Mouse (Mus musculus) lung, embryonic 16.5 days (tissue): ENCODE measurements around the gene Slc25a21. TPM values are rescaled to one million over a fixed set of nuclear protein-coding genes. Genes with fewer than 3 reads are reported as not detected.
A peak's percentile ranks its signal among the peaks of the same experiment; 100 is the strongest.

Source experiments
- ATAC-seq: fragments of 200-750 bp; cut with Nextera tagmentation; 2 replicates; pipeline ENCODE4 v1.8.0; 2017; ENCODE audit warnings: low read depth, mild to moderate bottlenecking, moderate library complexity
- H3K27ac ChIP-seq: fragments of 300-500 bp; sonication (generic); 2 replicates; pipeline ENCODE4 v1.5.1; 2014; ENCODE audit warnings: mild to moderate bottlenecking, control low read depth, low read length
- H3K27me3 ChIP-seq: fragments of 300-500 bp; sonication (generic); 2 replicates; pipeline ENCODE4 v1.6.1; 2014; ENCODE audit warnings: low read depth, low read length, mixed read lengths; ENCODE audit not compliant: control insufficient read depth, insufficient read depth
- H3K36me3 ChIP-seq: fragments of 300-500 bp; sonication (generic); 2 replicates; pipeline ENCODE4 v1.6.1; 2014; ENCODE audit warnings: low read length; ENCODE audit not compliant: control insufficient read depth, insufficient read depth
- H3K4me1 ChIP-seq: fragments of 300-500 bp; sonication (generic); replicated peaks from 2 replicates; pipeline ENCODE4 v1.6.1; 2014; ENCODE audit warnings: low read length, mixed read lengths; ENCODE audit not compliant: control insufficient read depth, insufficient read depth
- H3K4me2 ChIP-seq: fragments of 300-500 bp; sonication (generic); 2 replicates; pipeline ENCODE4 v1.6.1; 2014; ENCODE audit warnings: low read depth, low read length, control low read depth
- H3K4me3 ChIP-seq: fragments of 300-500 bp; sonication (generic); 2 replicates; pipeline ENCODE4 v1.5.1; 2014; ENCODE audit warnings: mild to moderate bottlenecking, low read length, control low read depth
- H3K9ac ChIP-seq: fragments of 300-500 bp; sonication (generic); 2 replicates; pipeline ENCODE4 v1.6.1; 2014; ENCODE audit warnings: low read length, control low read depth
- H3K9me3 ChIP-seq: fragments of 300-500 bp; sonication (generic); 2 replicates; pipeline ENCODE4 v1.6.1; 2016; ENCODE audit warnings: low read length; ENCODE audit not compliant: control insufficient read depth
- WGBS: fragments of 180-500 bp; shearing (Covaris S2); extraction: QIAGEN DNeasy Blood & Tissue Kit; methylation state at CpG from one replicate; pipeline ENCODE4 v1.1.7; 2014; 5-methylcytosine and 5-hydroxymethylcytosine counted together
- polyA plus RNA-seq: library from polyadenylated mRNA; unstranded; fragments of >200 nt; fragmentation: Nextera tagmentation; extraction: Ambion mirVana; gene quantifications from 2 replicates; pipeline ENCODE4 v1.2.1, GENCODE M21; 2015

Gene Slc25a21
- polyA plus RNA-seq, 1 experiment from 2014 or later: 0.30 TPM

GRCm38 (mm10) chr12:56877796-56878195 is 319.5 kb downstream of the Slc25a21 start:
- H3K9ac ChIP-seq: no peak overlapping the region
- 69% methylated on average over 3 of the region's 3 CpGs for WGBS
- H3K9me3 ChIP-seq: no peaks in the 10 kb centered on the region
- H3K4me3 ChIP-seq: no peak overlapping the region
- H3K27me3 ChIP-seq: no peaks in the 10 kb centered on the region
- H3K27ac ChIP-seq: no peak overlapping the region
- no peak overlapping the region for H3K4me2 ChIP-seq
- ATAC-seq: no peak
- no peaks in the 10 kb centered on the region for H3K4me1 ChIP-seq
- H3K36me3 ChIP-seq: no peaks in the 10 kb centered on the region

DNA sequence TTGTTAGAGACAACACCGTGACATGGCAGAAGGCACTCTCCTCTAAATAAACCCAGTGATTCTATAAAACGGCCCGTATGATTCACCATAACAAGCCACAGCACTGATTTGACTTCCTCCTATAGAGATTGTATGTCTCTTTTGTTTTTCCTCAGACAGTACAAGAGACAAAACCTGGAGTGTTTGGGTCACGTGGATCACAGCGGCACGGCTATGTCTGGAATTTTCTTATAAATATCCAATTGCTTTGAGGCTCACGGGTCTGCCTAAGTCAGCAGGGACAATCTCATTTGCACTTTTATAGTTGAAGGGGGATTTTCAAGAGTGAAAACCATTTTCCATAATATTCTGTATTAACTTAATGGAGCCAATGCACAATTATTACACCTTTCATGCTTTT is 320.7 kb downstream of the Slc25a21 start:
- Histone ChIP-seq H3K4me1 (no peaks in the 10 kb centered on the region), H3K9me3 (no peaks in the 10 kb centered on the region), H3K9ac (no peak overlapping the region), H3K4me2 (no peak overlapping the region), H3K4me3 (no peak overlapping the region), H3K36me3 (no peaks in the 10 kb centered on the region), H3K27ac (no peak overlapping the region), H3K27me3 (no peaks in the 10 kb centered on the region)
- no peak for ATAC-seq
- WGBS: 40% methylated on average over 7 of the region's 7 CpGs

DNA sequence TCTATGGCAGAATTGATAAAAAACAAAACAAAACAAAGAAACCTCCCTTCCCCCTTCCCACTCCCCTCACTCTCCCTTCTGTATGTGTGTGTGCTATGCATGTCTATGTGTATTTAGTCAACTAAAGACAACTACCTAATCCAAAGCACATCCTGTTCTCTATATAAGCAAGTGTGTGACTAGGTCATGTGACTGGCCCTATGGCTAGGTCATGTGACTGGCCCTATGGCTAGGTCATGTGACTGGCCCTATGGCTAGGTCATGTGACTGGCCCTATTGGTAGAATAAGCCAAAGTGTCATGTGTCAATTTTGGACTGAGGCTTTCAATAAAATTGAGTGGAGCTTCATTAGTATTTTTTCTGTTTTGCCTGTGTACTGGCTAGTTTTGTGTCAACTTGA is 324.1 kb downstream of the Slc25a21 start:
- Histone ChIP-seq H3K9me3 (no peaks in the 10 kb centered on the region), H3K9ac (no peak overlapping the region), H3K27me3 (no peaks in the 10 kb centered on the region), H3K4me3 (no peak overlapping the region), H3K27ac (no peak overlapping the region), H3K36me3 (no peaks in the 10 kb centered on the region), H3K4me1 (no peaks in the 10 kb centered on the region), H3K4me2 (no peak overlapping the region)
- no peak for ATAC-seq

DNA sequence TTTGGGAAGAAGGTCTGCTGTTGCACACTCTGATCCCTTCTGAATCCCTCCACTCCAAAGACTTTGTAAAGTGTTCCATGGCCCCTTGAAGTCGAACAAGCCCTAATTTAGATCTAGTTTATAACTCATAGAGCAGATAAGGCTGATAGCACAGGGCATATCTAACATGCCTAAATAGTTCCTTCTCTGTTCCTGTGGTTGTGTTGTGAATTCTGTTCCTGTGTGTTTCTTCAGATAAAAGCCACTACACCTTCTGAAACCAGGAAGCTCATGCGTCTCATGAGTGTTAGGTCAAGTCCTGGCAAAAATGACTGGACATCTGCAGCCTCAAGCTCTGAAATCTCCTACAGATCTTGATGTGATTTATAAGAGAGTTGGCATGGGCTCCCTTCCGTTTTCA is 326.7 kb downstream of the Slc25a21 start:
- no peaks in the 10 kb centered on the region for H3K27me3 ChIP-seq
- H3K4me3 ChIP-seq: no peak overlapping the region
- no peaks in the 10 kb centered on the region for H3K9me3 ChIP-seq
- 69% methylated on average over 3 of the region's 3 CpGs for WGBS
- no peak overlapping the region for H3K27ac ChIP-seq
- H3K9ac ChIP-seq: no peak overlapping the region
- no peak overlapping the region for H3K4me2 ChIP-seq
- no peaks in the 10 kb centered on the region for H3K36me3 ChIP-seq
- no peak for ATAC-seq
- H3K4me1 ChIP-seq: no peaks in the 10 kb centered on the region

GRCm38 (mm10) chr12:56863873-56864562 is 333.3 kb downstream of the Slc25a21 start:
- H3K9ac ChIP-seq: no peak overlapping the region
- no peaks in the 10 kb centered on the region for H3K4me1 ChIP-seq
- no peak overlapping the region for H3K27ac ChIP-seq
- H3K9me3 ChIP-seq: no peaks in the 10 kb centered on the region
- no peaks in the 10 kb centered on the region for H3K36me3 ChIP-seq
- 81% methylated on average over 4 of the region's 4 CpGs for whole genome bisulfite sequencing
- H3K4me2 ChIP-seq: no peak overlapping the region
- no peak overlapping the region for H3K4me3 ChIP-seq
- ATAC-seq: no peak
- no peaks in the 10 kb centered on the region for H3K27me3 ChIP-seq

- Histone ChIP-seq H3K9ac (no peak overlapping the region), H3K4me2 (no peak overlapping the region), H3K27me3 (no peaks in the 10 kb centered on the region), H3K4me1 (no peaks in the 10 kb centered on the region), H3K4me3 (no peak overlapping the region), H3K27ac (no peak overlapping the region), H3K9me3 (no peaks in the 10 kb centered on the region), H3K36me3 (no peaks in the 10 kb centered on the region)
- no peak for ATAC-seq
- WGBS: 44% methylated on average over 4 of the region's 4 CpGs
Observed at GRCm38 (mm10) chr12:56852679-56853078, 344.6 kb downstream of the Slc25a21 start.

- 46% methylated on average over 3 of the region's 3 CpGs for WGBS
- no peaks in the 10 kb centered on the region for H3K9me3 ChIP-seq
- H3K4me1 ChIP-seq: no peaks in the 10 kb centered on the region
- no peaks in the 10 kb centered on the region for H3K36me3 ChIP-seq
- no peaks in the 10 kb centered on the region for H3K27me3 ChIP-seq
- ATAC-seq: no peak
- H3K27ac ChIP-seq: no peak overlapping the region
- no peak overlapping the region for H3K9ac ChIP-seq
- H3K4me2 ChIP-seq: no peak overlapping the region
- no peak overlapping the region for H3K4me3 ChIP-seq
Observed at GRCm38 (mm10) chr12:56851464-56851863, 345.8 kb downstream of the Slc25a21 start.

DNA sequence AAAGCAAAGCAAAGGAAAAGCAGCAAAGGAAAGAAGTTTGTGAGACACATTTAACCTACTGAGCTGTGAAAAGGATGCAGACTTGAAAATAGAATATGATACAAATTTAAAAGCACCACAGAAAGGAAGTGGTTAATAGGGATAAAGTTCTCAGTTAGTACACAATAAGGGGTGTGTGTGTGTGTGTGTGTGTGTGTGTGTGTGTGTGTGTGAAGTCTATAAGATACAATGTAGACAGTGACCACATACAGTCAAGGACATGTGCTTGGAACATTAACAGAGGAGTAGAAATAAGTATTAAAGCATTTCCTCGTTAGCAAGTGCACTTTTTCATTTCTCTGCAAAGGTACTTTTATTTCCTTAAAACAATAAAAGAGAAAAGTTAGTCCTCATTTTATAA is 367.3 kb downstream of the Slc25a21 start:
- Histone ChIP-seq H3K27ac (no peak overlapping the region), H3K9ac (no peak overlapping the region), H3K36me3 (no peaks in the 10 kb centered on the region), H3K4me2 (no peak overlapping the region), H3K27me3 (no peaks in the 10 kb centered on the region; the same call in 1 of the 2 replicates), H3K4me1 (0 out of 2 replicates have a peak, but pooled peaks cover 5% of the 10 kb centered on the region), H3K9me3 (no peaks in the 10 kb centered on the region), H3K4me3 (no peak overlapping the region)
- WGBS: 71% methylated on average over 1 of the region's 1 CpGs
- ATAC-seq: no peak

DNA sequence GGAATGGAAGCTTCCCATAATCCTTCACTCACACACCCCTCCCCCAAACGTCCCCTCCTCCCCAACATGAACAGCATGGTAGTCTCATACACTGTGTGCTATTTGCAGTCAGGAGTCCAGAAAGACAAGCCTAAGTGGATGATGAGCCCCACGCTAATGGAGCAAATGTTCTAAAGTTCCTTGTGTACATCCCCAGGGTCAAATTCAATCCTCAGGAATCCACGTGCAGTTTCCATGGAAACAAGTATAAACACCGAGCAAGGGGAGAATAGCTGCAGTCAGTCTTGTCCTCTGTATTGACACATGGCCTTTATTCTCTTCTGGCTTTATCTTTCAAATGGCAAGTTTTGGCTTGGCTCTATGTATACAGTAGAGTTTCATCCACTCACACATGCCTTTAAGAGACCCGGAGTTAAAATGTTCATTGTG is 367.8 kb downstream of the Slc25a21 start:
- H3K9ac ChIP-seq: no peak overlapping the region
- WGBS: 10% methylated on average over 5 of the region's 5 CpGs
- no peak overlapping the region for H3K27ac ChIP-seq
- no peaks in the 10 kb centered on the region; the same call in 1 of the 2 replicates for H3K27me3 ChIP-seq
- no peaks in the 10 kb centered on the region for H3K36me3 ChIP-seq
- H3K4me3 ChIP-seq: no peak overlapping the region
- no peaks in the 10 kb centered on the region for H3K9me3 ChIP-seq
- H3K4me1 ChIP-seq: 0 out of 2 replicates have a peak, but pooled peaks cover 5% of the 10 kb centered on the region
- no peak overlapping the region for H3K4me2 ChIP-seq
- peak; percentile 51; the same call in 1 of the 2 replicates for ATAC-seq
